Mouse (Mus musculus): ENCODE results near the gene Olfr1020.

DNA sequence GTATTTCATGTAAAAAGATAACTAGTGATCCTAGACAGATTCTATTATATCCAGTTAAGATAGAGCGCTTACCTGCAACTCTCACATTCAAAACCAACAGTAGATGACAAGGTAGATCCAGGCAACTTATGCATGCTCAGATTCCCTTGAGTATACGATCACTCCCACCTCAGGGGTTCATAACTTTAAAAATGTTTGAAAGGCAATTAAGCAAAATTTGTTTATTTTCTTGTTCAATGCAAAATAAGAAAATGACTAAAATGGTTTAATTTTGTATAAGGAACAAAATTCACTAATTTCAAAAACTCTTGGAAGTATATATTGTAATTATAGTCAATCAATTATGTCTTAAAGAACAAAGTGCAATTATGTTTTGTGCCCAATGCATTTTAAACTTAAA, 44.4 kb upstream of the Olfr1020 start, which contains the start of gene Olfr1016:
- no peak for TF ChIP-seq POLR2A (IDR thresholded peaks at IDR 0.05; ENCODE audit: borderline replicate concordance, extremely low read depth, insufficient read depth, insufficient read length, poor library complexity, severe bottlenecking)
- no peak for TF ChIP-seq CTCF (IDR thresholded peaks at IDR 0.05; ENCODE audit: borderline replicate concordance, extremely low read depth, insufficient read depth, insufficient read length)

Data from brain, embryonic 14.5 days (tissue).